Mouse (Mus musculus) layer of hippocampus, adult 2 months (tissue): ENCODE results near the gene Sez6l. TPM values are rescaled to one million over a fixed set of nuclear protein-coding genes. Genes with fewer than 3 reads are reported as not detected.

Experiments used
- DNase-seq, 2 experiments: peaks; one replicate each; pipeline ENCODE4 v3.0.0; 2022; ENCODE audit warnings: low spot score in 2 of 2
- H3K27ac ChIP-seq: fragments of 200-600 bp; 2 replicates; pipeline ENCODE4 v1.8.1; 2022
- H3K4me3 ChIP-seq: fragments of 200-600 bp; 2 replicates; pipeline ENCODE4 v1.8.1; 2022; ENCODE audit warnings: mild to moderate bottlenecking
- CTCF ChIP-seq: fragments of 200-600 bp; conservative IDR thresholded peaks from 2 replicates; pipeline ENCODE4 v1.8.1; 2022; ENCODE audit warnings: antibody characterized with exemption, mild to moderate bottlenecking, moderate library complexity
- total RNA-seq, 2 experiments: library from RNA; stranded (reverse); gene quantifications; 2 replicates each; pipeline ENCODE4 v1.2.3; 2021

The Sez6l gene
- total RNA-seq, 2 experiments from 2014 or later: 233 to 235 TPM

DNA sequence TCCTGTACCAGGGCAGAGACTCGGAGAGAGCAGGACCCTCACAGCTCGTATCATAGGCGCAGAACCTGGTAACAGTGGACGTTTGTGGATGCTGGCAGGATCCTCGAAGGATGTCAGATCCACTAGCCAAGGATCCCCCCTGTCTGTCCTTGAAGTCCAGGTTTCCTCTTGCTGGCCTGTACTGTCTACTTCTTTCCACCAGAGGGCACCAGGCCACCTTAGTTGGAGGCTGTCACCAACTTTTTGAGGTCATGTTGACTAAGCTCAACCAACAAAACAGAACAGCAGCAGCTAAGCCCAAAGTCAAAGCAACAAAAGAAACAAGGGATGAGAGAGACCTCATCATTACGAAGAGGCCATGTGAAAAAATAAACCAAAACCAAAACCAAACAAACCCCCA, 106.8 kb downstream of the Sez6l start:
- peak; percentile 48 to 68 for DNase-seq
- no peak overlapping the region for H3K27ac ChIP-seq
- TF ChIP-seq CTCF: peak; percentile 89
- no peak overlapping the region for H3K4me3 ChIP-seq

DNA sequence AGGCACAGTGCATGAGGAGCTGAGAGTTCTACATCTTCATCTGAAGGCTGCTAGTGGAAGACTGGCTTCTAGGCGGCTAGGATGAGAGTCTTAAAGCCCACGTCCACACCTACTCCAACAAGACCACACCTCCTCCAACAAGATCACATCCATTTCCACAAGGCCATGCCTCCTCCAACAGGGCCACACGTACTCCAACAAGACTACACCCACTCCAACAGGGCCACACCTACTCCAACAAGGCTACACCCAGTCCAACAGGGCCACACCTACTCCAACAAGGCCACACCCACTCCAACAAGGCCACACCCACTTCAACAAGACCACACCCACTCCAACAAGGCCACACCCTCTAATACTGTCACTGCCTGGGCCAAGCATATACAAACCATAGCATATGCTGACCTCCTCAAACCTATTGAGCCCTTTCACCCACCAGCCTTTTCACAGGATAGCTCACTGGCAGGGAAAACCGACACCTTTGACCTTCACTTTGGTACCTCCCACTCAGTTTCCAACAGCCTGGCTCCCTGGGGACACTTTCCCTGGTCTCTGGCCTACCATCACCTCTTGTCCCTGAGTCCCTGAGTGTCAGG, 107.9 kb downstream of the Sez6l start:
- no peak overlapping the region for H3K4me3 ChIP-seq
- no peak overlapping the region for H3K27ac ChIP-seq
- no peak for TF ChIP-seq CTCF
- no peak for DNase-seq

DNA sequence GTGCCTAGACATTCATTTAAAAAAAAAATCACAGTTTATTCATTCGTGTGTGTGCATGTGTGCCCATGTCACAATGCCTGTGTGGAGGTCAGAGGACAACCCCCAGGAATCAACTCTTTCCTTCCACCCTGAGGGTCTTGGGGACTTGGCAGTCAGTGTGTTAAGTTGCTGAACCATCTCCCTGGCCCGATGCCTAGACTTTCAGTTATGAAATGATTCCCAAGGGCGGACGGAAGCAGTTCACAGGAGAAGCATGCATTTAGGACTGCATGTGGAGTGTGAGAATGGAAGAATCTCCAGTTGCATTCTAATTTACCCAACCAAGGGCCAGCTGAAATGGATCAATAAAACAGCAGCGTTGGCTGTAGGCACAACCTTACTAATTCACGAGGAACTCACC, 110.7 kb downstream of the Sez6l start:
- no peak for DNase-seq
- H3K27ac ChIP-seq: 0 out of 2 replicates have a peak overlapping the region, but pooled peaks have one; percentile 10
- no peak overlapping the region for H3K4me3 ChIP-seq
- no peak for TF ChIP-seq CTCF

DNA sequence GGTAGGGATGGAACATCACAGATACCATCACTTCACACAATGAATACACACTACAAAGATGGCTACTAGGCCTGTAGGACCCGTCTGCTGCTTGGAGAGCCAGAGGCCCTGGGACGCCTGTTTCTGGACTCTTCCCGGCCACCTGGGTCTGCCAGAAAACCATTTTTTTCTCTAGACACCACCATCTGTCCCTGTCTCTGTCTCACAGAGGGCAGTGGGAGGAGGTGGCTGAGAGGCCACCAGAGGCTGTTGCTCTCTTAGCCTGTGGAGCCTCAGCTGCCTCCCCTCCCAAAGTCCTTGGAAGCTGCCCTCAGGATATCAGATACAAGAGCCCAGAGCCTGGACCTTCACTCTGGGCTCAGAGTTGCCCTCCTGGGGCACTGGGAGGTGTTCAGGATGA, 117.1 kb downstream of the Sez6l start:
- H3K27ac ChIP-seq: peak overlapping the region; percentile 39; the same call in 1 of the 2 replicates
- no peak for DNase-seq
- H3K4me3 ChIP-seq: no peak overlapping the region
- TF ChIP-seq CTCF: no peak

DNA sequence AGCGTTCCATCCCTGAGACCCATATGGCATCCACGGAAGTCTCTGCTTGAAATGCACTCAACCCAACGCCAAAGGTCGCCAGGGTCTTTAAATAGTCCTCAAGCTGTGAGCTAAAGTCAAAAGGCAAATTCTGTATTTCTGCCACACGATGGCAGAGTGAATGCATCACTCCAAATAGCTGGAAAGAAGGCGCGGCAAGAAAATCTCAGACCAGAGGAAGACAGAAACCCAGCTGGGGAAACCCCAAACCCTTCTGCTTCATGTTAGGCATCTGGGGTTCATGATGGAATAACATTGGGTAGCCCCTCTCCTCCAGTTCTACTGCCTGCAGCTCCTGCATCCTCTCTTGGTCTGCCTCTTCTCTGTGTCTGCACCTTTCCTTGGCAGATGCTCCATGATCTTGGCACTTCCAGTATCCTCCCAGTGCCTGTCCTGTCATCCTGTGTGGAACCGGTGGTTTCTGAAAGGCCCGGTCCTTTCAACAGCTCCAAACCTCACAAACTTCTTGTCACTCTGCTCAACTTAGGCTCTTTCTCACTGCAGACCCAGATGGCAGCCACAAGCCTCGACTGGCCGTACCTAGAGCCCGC, 121.9 kb downstream of the Sez6l start:
- Histone ChIP-seq H3K4me3 (no peak overlapping the region), H3K27ac (no peak overlapping the region)
- TF ChIP-seq CTCF: peak; percentile 72
- peak in 1 of 2 experiments; percentile 40 for DNase-seq

DNA sequence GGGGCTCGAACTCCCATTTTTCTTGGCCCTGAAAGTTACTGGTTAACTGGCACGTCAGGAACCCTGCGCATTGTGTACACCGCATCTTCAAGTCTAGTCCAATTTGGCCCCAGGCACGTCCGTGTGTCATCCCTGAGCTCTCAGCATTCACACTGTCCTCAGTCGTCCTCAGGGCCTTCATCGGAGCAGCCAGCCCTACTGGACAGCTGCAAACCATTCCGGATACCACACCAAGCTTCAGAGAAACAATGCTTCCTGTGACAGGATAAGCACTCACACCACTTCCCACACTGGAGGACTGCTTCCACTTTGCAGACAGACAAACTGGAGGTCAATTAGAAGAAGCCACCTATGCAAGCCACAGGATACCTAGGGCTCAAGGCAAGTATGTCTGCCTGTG, 123.9 kb downstream of the Sez6l start:
- Histone ChIP-seq H3K4me3 (no peak overlapping the region), H3K27ac (no peak overlapping the region)
- no peak for TF ChIP-seq CTCF
- no peak for DNase-seq

DNA sequence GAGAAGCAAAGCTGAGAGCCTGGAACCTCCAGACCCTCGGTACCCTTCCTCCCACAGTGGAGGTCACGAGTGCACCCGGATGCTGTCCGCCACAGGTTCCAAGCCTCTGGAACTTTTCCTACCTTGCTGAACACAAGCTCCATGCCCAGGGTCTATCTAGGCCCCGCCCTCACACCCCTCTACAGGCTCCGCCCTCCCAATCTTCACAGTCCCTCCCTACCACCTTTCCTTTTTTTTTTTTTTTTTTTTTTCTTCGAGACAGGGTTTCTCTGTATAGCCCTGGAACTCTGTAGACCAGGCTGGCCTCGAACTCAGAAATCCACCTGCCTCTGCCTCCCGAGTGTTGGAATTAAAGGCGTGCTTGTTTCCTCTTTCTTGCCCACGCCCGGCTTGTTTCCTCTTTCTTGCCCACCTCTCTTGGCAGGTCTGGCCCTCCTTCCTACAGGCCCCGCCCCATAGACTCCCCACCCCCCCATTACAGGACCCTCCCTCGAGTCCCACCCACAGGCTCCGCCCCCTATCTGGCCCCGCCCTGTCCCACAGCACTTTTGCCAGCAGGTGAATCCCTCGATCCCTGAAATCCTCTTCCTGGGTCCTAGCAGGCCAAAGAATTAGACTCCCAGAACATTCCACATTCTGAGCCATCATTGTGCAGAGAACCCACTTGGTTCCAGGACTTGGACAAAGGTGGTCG, 128.1 kb downstream of the Sez6l start, which contains the start of gene Gm6588:
TSS of gene Gm6588 (plus strand) at position 680 of the 694 bp plus-strand sequence.
- no peak within 1 kb of the TSS for H3K27ac ChIP-seq
- no peak for TF ChIP-seq CTCF
- no peak for DNase-seq
- no peak within 1 kb of the TSS for H3K4me3 ChIP-seq

DNA sequence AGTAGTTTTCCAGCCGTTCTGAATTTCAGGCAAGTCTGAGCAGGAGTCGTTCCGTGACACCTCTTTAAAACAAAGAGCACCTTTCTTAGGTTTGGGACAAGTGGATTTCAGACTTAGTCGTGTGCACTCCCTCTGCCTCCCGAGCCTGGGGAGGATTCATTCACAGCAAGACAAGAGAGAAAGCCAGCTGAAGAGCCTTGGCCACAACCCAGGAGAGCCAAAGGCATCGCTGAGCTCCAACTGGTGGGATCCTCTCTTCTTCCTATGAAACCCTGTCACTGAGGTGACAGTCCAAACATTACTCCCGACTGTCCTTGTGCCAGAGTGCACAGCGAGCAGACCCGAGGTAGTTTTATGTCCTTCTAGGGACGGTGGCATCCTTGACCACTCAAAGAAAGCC, 138.4 kb downstream of the Sez6l start:
- Histone ChIP-seq H3K27ac (0 out of 2 replicates have a peak overlapping the region, but pooled peaks have one; percentile 7), H3K4me3 (no peak overlapping the region)
- TF ChIP-seq CTCF: no peak
- no peak for DNase-seq

DNA sequence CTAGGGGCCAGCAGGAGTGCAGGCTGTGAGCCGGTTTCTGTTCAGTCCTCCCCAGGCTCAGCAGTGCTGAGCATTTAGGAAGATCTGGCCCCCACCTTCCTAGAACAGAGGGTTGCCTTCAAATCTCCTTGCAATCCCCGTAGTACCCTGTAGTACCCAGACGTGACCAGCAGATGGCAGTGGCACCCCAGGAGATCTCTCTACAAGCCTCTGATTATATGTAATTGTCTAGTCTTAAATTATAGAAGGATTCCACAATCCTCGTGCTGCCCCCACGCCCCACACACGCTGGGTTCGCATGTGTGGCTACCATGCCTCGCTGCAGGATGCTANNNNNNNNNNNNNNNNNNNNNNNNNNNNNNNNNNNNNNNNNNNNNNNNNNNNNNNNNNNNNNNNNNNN, 144.0 kb downstream of the Sez6l start:
- no peak overlapping the region for H3K4me3 ChIP-seq
- peak overlapping the region; percentile 69 for H3K27ac ChIP-seq
- DNase-seq: peak; percentile 78 to 93
- TF ChIP-seq CTCF: peak; percentile 96

DNA sequence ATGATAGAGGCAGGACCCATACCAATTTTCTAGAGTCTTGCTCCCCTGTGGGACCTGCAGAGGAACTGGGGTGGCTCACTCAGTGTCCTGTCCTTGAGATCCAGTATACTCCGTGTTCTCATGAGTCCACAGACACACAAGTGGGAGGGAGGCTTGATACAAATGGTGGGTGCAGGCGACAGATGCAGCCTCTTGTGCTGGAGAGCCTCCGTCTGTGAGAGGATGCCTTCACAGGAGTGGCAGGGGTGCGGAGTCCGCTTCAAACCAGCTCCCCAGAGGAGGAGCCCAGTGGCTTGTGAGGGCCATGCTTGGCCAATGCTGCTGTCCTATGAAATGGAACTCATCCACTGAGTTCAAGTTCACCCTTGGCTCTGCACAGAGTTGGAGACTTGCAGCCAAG, 145.0 kb downstream of the Sez6l start:
- peak overlapping the region; percentile 69 for H3K27ac ChIP-seq
- H3K4me3 ChIP-seq: no peak overlapping the region
- DNase-seq: no peak
- TF ChIP-seq CTCF: no peak

DNA sequence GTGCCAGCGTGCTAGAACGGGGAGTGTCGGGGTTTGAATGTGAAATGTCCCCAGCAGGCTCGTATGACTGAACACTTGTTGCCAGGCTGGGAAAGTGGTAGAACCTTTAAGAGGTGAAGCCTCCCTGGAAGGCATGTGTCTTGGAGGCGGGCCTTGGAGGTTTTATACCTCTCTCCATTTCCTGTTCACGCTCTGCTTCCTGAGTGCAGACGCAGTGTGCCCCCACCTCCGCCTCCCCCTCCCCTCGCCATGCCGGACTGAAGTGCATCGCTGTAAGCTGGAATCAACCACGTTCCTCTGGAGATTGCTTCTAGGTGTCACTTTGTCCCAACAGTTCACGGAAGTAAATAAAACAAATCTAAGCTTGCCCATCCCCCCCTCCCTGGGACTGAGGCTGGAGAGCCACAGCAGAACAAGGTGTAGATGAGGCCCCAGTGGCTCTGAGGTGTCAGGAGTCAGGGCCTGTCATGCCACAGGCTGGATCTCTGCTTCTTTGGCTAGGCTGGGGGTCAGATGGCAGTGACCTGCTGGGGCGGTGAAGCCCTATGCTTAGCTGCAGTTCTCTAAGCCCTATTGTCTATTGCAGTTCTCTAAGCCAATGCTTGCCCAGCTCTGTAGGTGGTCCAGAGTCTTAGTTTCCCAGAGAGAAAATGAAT, 145.7 kb downstream of the Sez6l start:
- Histone ChIP-seq H3K27ac (peak overlapping the region; percentile 69), H3K4me3 (no peak overlapping the region)
- DNase-seq: no peak
- no peak for TF ChIP-seq CTCF

DNA sequence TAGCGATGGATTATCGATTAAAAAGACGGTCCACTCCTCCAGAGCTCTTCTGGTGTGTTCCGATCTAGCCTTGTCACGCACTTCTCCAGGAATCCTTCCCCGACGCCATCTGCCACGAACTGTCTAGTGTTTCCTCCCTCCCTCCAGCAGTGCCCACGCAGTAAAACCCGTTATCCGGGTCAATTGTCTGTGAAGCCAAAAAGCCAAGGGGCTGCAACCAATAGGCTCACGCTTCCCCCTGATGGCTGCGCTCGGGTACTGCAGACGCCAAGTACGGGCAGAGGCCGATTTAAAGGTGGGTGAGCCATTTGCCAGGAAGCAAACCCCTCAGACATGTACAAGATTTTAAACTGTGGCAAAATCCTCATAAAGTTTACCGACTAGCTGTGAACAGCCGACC, 148.0 kb downstream of the Sez6l start:
- Histone ChIP-seq H3K27ac (peak overlapping the region; percentile 74), H3K4me3 (no peak overlapping the region; the same call in 1 of the 2 replicates)
- peak; percentile 61 to 74 for DNase-seq
- TF ChIP-seq CTCF: peak; percentile 90

DNA sequence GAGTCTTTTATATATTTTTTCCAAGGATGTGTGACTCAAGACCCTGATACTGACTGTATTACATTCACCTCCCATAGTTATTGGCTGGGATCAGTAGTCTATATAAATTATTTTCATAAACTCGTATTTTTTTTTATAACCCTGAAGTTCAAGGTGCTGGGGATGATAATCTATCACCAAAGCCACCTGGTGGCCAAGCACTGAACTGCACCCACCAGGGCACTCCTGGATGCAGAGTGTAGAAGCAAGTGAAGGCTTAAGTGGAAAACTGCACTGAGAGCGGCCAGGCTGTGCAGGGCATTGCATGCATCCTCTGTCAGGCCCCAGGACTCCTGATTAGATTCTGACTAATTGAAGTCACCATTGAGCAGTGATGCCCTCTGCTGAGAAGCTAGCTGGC, 149.7 kb downstream of the Sez6l start:
- DNase-seq: peak; percentile 56 to 81
- Histone ChIP-seq H3K4me3 (no peak overlapping the region), H3K27ac (no peak overlapping the region)
- peak; percentile 96 for TF ChIP-seq CTCF

DNA sequence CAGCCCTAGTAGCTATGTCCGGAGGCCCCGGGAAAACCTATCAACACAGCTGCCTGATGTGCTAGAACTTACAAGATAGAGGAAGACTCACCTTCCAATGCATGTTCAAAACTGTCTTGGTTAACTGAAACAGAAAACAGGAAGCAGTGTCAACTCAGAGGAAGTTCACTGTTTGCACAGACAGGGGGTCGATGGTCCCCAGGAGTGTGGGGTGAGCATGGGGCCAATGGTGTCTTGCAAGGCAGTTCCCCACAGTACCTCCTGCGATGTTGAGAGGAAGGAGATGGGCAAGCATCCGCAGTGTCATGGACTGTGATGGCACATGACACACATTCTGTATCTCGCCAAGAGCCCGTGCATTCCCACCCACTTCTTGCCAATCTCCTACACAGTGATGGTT, 150.3 kb downstream of the Sez6l start:
- TF ChIP-seq CTCF: no peak
- Histone ChIP-seq H3K27ac (peak overlapping the region; percentile 37; the same call in 1 of the 2 replicates), H3K4me3 (no peak overlapping the region)
- no peak for DNase-seq
